Mouse (Mus musculus) olfactory bulb, adult 2 months (tissue): Measurements from ENCODE around the gene Zfp566.

Source experiments
- CTCF ChIP-seq: fragments of 200-500 bp; IDR thresholded peaks from 2 replicates; pipeline ENCODE4 v1.5.1; 2012; ENCODE audit warnings: low read depth, mild to moderate bottlenecking, low read length, moderate library complexity; ENCODE audit not compliant: insufficient read depth
- POLR2A ChIP-seq: fragments of 200-500 bp; IDR thresholded peaks from 2 replicates; pipeline ENCODE4 v1.6.1; 2012; ENCODE audit warnings: mild to moderate bottlenecking, low read depth, low read length, moderate library complexity; ENCODE audit not compliant: insufficient read depth

GRCm38 (mm10) chr7:30093918-30094415 lies 3.6 kb upstream of the Zfp566 start:
- TF ChIP-seq CTCF (no peak), POLR2A (no peak)
